Mouse (Mus musculus) CH12F3 (cell line): ENCODE results near the gene H2-Ke6.
"Not testable (repeated sequence)": the region's sequence is repeated elsewhere in the genome, so short reads cannot be mapped to it uniquely, and the experiment has no call there.

ENCODE experiments used
- in situ Hi-C: fragments of 300-500 bp; cut with MboI; formaldehyde crosslinking; loops from 2 replicates; pipeline ENCODE4 v1.14.3; 2020; ENCODE audit warnings: low sequenced_read_pairs

H2-Ke6 gene

DNA sequence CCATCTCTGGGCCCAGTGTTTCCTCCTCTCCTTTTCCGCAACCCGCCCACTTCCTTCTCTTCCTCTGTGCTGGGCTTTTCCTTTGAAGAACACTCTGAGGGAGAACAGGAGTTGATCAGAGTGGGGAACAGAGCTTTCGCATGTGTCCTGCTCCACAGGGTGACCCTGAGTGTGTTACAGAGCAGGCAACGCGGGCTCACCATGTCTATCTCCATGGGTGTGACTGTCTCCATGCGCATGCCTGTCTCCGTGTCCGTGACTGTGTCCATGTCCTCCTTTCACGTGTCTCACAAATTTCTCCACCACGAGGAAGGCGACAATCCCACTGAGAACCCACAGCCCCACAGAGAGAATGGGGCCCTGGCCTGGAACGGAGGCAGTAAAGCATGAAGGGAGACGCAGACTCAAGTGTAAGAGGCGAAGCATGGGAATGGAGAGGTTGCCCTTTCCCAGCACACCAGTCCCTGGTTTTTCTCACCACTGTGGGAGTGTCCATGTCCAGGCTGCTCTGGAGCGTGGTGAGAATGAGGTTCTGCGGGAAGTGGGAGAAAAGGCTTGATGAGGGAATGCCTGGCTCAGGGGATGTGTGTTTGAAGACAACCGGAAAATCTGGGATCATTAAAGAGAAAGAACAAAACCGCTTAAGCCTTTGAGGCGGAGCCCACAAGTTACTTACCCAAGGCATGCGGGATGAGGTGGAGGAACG lies 2.2 kb upstream of the H2-Ke6 start:
- in situ Hi-C loops: no loop called here

DNA sequence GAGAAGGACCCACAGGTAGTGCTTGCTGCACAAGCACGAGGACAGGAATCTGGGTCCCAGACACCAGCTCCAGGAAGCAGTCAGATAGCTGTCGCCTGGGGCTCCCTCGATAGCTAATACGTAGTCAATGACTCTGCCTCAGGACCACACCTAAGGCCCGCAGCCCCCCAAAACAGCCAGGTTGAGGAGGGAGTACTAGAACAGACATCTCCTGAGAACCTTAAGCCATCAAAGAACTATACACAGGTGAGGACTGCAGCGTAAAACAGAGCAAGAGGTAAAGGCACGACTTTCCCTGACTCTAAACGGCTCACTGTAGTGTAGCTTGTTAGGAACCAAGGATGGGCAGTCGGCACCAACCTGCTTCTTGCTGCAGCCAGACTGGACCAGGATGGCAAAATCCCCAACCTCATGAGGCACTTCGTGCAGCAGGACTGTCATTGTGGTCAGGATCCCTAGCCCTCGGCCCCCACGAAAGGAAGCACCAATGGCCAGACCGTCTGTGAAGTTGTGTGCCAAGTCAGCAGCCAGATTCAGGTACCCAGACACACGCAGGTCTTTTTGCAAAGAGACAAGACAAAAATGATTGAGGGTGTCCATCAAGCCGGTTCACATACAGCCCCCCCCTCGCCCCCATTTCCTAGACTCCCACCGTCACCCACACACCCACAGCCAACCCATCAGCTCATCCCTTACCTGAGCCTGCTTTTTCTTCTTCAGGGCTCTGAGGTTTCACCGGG lies 1.5 kb upstream of the H2-Ke6 start:
- in situ Hi-C loops: no loop called here

DNA sequence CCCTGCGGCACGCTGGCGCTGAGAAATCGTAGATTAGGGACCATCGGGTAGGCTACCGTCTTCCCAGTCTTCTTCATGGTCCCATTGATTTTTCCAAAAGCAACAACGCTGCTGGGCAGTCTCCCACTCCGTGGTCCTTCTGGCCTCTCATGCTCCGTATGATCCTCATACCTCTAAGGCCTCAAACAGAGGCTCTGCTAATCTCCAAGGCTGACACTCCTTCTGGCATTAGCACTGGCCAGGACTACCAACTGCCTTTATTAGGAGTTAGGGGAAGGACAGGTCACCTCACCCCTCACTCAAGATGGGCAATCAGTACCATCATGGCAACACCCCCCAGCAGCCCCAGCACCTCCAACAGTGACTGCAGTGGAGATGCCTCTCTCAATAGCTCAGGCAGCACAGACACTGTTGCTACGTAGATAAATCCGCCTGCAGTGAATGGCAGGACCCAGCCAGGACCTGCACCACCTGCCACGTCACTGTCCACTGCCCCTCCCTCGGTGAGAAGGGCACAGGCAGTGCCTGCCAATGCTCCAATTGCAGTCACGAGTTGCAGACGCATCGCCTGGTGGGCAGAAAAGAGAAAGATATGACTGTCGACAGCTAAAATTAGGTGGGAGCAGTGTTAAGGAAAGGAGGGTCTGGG lies 765 bp upstream of the H2-Ke6 start:
- in situ Hi-C loops: no loop called here

DNA sequence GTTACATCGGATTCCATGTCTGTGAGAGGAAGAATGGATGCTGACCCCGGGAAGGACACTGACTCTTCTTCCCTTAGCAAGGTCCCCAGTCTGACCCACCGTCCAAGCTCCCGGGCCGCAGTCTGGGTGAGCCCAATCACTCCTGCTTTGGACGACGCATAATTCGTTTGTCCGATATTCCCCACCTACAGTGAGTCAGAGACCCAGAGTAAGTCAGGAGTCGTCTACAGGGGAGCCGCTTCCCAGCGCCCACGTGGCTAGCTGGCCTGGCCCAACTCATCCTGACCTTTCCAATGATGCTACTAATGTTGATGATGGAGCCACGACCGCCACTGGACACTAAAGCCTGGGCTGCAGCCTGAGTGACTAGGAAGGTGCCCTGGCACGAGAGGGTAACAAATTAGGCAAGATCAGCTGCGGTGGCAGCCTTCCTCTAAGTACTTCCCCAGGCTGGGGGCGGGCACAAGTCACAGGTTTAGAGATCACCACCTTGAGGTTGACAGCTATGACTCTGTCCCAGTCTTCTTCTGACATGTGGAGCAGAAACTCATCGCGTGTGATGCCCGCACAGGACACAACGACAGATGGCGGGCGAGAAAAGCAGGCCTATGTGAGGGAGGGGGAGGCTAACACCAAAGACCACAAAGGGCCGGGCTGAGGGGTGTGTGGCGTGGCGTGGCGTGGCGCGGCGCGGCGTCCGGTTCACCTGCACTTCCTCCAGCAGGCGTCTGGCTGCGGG lies 774 bp downstream of the H2-Ke6 start:
- in situ Hi-C loops: no loop called here

DNA sequence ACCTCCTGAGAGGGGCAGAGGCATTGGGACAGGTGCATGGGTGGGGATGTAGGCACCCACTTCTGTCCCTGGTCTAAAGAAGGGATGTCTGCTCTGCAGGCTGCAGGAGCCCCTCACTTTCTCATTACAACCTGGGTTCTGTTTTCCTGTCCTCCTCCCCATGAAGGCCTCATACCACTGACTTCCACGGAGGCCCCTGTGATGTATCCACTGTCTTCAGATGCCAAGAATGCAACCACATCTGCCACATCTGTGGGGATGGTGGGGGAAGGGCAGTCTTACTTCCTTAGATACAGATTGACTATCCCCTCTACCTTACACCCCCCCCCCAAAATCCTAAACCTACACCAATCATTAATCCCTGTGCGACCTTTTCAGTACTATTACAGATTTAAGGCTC lies 1.6 kb downstream of the H2-Ke6 start:
- in situ Hi-C loops: no loop called here

DNA sequence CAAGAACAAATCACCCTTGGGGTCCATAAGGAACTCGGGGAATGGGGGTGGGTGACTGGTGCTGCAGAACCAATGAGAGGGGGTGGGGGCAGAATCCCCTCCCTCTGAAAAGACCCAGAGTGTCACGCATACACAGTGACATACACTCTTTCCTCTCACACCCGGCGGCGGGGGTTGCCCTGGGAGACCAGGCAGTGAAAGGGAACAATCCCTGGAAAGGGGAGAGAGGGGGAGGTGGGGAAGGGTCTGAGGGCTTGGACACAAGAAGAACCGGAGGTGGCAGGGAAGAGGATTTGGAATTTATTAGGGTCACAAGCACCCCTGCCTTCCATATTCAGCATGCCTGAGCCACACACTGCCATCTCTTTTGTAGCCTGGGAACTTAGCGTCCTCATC lies 2.1 kb downstream of the H2-Ke6 start:
- in situ Hi-C loops: no loop called here

DNA sequence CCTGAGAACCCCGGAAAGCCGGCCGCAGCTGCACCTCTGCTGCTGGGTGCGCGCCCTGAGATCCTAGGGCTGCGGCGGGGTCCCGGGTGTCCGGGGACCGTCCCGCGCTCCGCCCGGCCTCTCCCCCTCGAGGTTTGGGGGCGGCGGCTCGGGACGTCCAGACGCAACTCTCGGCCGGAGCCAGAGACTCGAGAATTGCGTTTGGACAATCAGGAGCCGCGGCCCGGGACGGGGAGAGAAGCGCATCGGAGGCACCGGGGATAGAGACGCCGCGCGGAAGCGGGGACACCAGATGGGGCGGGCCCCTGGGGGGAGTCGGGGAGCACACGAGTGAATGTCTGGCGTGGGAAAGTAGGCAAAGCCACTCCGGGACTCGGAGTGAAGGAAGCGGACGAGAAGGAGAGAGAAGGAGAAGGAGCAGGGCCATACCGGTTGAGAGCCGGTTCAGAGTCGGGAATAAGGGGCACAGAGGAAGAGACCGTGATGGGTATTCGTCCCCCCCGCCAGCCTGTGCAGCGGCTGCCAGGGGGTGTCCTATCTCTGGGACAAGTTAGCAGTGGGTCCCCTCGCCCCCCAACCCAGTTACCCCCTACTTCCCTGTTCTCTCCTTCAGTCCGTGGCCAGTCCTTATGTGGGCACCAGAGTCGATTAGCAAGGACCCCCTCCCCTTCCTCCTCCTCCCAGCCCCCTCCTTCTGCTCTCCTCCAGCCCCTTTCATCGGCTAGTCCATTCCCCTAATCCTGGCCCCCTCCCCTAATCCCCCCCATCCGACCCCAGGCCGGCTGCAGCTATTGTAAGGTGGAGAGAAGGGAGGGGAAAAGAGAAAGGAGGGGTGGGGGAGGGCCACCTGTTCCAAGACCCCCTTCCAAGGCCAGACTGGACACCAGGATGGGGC lies 2.8 kb downstream of the H2-Ke6 start:
- in situ Hi-C loops: no loop called here

DNA sequence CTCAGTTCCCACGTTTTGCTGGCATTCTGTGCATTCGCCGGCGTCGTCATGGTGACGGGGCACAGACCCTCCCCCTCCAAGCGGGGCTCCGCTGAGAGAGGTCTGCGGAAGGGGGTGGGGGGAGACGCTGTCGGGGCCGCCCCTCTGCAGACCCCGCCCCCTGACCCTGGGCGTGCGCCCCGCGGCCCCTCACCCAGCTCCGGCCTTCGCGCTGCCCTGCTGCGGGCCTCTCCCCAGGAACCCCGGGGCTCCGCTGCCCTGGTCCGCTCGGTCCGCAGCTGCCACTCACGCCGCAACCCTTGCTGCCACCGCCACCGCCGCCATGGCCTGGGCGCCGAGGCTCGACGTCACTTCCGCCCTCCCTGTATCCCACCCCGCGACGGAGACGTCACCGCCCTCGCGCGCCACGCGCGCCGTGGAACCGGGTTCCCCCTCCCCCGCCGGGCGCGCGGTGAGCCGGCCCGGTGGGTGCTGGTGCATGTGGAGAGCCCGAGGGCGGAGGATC lies 3.5 kb downstream of the H2-Ke6 start, which contains the start of gene Ring1:
Ring1 (minus strand) TSS at position 364 of the 505 bp plus-strand sequence.
- in situ Hi-C loops: no loop called here

DNA sequence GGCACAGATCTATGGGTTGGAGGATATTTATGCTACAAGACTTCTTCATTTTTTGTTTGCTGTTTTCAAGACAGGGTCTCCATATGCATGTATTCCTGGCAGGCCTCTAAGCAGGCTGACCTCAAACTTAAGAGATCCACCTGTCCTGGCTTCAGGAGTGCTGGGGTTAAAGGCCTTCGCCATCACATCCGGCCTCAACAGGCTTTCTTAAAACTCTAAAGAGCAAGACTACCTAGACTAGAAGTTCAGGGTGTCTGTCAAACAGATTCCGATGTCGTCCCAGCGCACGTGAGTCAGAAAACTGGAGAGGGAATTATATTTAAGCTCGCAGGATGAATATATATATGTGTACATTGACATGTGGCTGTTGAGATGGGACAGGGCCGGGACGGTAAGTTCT lies 4.2 kb downstream of the H2-Ke6 start:
- in situ Hi-C loops: no loop called here

DNA sequence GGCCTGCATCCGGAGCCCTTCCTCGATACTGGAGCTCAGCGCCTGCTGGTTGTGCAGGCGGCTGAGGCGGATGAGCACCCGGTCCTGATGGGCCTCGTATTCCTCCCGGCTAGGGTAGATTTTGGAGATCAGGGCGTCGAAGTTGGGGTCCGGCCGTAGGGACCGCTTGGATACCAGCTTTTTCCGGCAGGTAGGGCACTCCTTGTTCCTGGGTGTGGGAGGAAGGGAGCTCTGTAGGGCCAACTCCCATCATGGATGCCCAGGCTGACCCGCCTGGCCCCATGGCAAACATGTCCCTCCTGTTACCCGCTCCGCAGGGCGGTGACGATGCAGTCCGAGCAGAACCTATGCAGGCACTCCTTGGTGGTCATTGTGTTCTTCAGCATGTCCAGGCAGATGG lies 4.9 kb downstream of the H2-Ke6 start:
- in situ Hi-C loops: no loop called here

DNA sequence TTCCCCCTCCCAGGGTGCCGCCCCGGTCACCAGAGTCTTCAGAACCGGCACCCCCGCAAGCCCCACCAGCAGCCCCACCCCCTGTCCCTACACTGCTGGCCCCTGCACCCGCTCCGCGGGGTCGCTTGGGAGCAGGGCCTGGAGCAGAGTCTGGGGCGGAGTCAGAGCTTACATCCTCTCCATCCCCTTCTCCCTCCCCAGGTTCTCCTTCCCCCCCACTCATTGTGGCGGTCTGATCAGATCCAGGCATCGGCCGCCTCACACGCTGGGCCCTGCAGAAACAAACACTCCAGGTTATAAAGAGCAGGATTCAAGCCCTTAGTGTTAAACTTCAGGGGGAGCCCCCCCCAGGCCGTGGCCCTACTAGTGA lies 5.5 kb downstream of the H2-Ke6 start:
- in situ Hi-C loops: no loop called here

DNA sequence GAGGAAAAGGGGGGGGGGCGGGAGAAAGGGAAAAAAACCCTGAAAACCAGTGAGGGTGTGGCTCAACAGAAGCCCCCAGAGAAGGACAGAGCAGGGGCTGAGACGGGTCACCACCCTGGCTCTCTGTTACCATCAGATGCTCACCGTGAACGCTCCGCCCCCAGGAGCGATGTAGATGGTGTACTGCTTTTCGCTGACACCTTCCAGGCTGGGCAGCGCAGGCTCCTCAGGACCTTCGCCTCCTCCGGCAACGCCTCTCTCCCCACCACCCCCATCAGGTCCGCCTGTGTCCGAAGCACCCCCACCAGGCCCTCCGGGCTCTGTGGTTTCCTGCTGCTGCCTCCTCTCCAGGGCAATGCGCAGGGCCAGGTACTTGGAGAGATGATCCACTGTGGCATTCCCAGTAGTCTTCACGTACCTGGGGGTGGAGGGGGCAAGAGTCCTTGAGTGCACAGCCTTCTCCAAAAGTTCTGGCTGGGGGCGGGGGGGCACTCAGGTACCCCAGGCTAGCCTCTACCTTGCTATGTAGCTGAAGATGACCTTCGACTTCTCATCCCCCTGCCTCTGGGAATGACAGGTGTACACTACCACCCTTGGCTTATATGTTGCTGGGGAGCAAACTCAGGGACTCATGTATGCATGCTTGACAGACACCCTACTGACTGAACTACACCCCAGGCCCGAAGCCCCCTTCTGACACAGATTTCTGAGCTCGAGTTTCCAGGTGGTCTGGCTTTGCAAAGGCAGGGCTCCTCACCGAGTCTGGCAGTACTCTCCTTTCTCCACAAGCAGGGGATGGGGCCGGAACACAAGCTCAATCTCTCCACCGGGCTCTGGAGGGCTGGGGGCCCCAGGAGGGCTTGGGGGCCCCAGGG lies 6.1 kb downstream of the H2-Ke6 start:
- in situ Hi-C loops: no loop called here

DNA sequence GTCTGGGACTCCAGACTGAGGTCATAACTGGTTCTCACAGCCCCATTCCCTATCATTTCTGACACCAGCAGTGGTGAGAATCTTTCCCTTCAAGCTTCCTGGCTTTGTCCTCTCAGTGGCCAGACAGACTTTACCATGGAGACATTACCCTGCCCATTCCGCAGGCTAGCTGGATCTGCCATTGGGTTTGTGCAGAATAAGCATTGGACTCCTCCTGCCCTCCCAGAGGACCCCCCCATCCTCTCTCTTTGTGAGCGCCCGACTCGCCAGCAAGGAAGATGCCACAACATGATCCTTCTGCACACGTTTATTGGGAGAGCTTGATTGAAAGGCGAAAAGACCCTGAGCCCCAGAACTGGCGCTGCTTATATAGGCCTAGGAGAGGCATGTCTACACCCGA lies 14.4 kb downstream of the H2-Ke6 start:
- in situ Hi-C loops: no loop called here

DNA sequence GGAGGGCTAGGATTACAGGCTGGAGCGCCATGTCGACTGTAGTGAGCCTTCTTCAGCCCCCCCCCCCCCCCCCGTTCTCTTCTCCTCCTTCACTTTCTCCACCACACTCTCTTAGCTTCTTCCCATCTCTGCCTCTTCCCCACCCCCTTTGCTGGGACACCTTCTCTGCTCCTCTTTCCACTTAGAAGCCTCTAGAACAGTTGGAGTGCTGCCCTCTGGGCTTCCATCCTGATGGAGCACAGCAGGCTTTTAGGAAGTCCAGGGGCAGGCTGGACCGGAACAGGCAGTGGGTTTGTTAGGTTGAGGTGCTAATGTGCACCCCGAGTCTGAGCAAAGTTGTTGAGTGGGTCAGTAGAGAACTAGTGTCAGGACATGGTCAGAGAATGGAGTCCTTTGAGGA lies 17.7 kb downstream of the H2-Ke6 start:
- in situ Hi-C loops: no loop called here

DNA sequence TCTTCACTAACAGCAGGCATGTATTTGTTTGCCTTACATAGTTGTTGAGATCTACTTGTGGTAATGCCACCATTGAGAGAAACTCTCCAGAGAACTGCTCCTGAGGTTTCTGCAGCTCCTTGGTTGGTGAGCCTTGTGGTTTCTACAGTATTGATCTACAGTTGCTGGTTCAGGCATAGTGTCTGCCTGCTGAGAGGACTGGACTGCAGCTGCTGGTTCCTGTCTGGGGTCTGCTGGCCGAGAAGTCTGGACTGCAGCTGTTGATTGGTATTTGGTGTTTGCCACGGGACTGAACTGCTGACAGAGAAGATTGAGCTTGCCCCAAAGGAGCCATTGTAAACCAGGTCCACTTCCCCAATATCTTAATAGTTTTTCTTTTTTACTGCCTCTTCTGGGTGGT lies 21.3 kb downstream of the H2-Ke6 start:
- in situ Hi-C loops: no loop called here

DNA sequence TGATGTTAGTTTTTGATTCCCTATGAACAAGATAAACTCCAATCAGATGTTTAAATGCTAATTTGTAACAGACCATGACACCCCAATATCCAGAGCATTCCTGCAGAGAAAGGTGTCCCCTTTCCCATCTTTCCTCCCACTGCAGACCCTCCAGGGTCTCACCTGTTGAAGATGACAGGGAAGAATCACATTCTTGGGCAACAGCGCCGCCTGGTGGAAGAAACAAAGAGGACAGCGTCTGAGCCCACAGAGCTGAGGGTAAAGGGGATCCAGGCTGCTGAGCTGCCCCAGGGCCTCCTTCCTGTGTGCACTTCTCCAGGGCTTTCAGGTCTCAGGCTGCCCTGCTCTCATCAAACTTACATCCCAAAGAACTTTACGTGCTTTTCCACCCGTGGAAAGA lies 24.4 kb downstream of the H2-Ke6 start:
- in situ Hi-C loops: no loop called here

DNA sequence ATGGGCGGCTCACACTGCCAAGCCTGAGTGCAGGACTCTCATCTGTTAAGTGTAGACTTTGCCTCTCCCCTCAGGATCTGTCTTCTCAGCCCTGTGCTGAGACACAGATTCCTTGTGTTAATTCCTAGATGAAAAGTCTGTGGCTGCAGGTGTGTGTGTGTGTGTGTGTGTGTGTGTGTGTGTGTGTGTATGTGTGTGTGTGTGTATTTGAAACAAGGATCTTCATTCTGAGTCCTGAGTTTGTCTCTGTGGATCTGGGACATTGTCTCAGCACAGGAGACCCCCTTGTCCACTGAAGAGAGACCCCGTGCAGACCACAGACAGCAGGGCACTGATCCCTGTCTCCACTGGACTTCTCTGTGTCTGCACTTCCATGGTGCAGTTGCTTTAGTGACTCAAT lies 27.1 kb downstream of the H2-Ke6 start:
- in situ Hi-C loops: not testable (repeated sequence)

DNA sequence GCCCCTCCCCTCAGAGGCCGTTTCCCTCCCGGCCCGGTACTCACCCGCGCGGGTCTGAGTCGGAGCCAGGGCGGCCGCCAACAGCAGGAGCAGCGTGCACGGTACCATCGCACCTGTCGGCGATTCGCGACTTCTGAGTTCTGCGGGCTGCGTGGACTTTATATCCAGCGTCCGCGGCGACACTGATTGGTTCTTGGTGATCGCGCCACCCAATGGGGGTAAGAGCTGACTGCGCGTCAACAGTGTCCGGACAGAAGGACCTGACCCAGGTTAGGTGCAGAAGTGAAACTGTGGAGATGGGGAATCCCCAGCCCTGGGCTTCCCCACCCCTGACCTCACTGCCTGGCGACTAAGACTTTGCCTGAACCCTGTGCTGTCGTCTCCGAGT lies 27.7 kb downstream of the H2-Ke6 start, which contains the start of gene H2-K1:
H2-K1 (minus strand) TSS at position 198 of the 388 bp plus-strand sequence.
- in situ Hi-C loops: no loop called here
